Mouse (Mus musculus) erythroblast, embryonic 14.5 days (primary cell): ENCODE measurements around the gene Cd59a.

Experiments used
- GATA1 ChIP-seq: IDR thresholded peaks from 2 replicates; pipeline ENCODE4 v1.6.1; 2012; ENCODE audit warnings: low read length, inconsistent platforms, mixed read lengths
- TAL1 ChIP-seq: IDR thresholded peaks from 3 replicates; pipeline ENCODE4 v1.6.1; 2012; ENCODE audit warnings: low read length, inconsistent platforms, mixed read lengths

DNA sequence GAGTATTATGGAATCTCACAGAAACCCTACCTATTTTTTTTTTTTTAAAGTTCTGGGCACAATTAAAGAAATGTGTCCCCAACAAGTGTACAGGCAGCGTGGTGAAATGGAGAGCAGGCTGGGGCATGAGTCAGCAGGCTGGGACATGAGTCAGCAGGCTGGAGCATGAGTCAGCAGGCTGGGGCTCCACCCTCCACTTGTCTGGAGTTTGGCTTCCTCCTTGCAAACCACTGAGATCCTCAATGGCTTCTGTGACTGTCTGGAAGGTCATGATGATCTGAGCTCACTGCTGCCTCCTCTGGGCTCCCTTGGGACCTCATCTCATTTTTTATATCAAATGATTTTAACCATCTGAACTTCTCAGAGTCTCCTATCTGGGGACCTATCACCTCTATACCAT lies 50.4 kb downstream of the Cd59a start:
- no peak for TF ChIP-seq TAL1
- no peak for TF ChIP-seq GATA1
